Comparison of ENCODE assay signal across 22 mouse cellular contexts in the genomic region with DNA sequence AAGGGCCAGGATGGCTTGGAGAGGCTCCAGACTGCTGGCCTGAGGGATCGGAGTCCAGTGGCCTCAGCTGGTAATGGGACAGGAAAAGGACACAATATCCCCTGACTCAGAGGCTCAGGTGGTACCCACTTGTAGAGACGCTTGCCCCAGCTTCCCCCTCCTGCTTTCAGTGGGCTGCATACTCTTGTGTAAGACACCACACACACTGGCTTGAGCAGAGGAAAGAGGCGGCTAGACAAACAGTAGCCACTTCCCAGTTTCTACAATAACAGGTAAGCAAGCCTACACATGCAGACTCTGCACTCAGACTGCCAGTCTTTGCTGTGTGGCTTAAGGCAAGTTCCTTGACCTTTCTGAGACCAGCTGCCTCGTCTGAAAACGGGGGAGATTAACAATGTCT. TPM values are rescaled to one million over a fixed set of nuclear protein-coding genes. Genes with fewer than 3 reads are reported as not detected.
DNase-seq lines count a peak whose midpoint lies in the region; ATAC-seq lines count a peak whose summit lies in the region.
"Had no signal": no experiment of that assay in that cellular context is flagged by ENCODE, and none has a peak within 500 bp of the region (broad histone marks: within the 10 kb centered on the region; RNA-seq: fewer than 3 reads in every experiment).

No protein-coding gene starts in this region.

- 0 out of 2 replicates have a peak, but pooled peaks have one; percentile 19 for ATAC-seq in frontal cortex, adult (ENCODE audit: low TSS enrichment)
- ATAC-seq in granulocyte monocyte progenitor cell, adult 5-6 weeks (replicated peaks; ENCODE audit: poor library complexity, severe bottlenecking) = peak; percentile 98
- peak; percentile 58 for ATAC-seq in megakaryocyte progenitor cell, adult 5-6 weeks (replicated peaks; ENCODE audit: poor library complexity)
- no peak for ATAC-seq in erythroblast, adult 5-6 weeks (replicated peaks; ENCODE audit: low FRiP score, poor library complexity, severe bottlenecking)
- ATAC-seq: activated CD4-positive, CD25-positive, alpha-beta regulatory T cell, adult 4 months; CD4-positive, CD25-positive, alpha-beta regulatory T cell, adult 4 months; forebrain, embryonic 15.5 days; hindbrain, embryonic 16.5 days; intestine, embryonic 15.5 days had no signal

- no peak for DNase-seq in frontal cortex, postnatal 14 days (ENCODE audit: low spot score in 2 of 2)
- peak; percentile 16 for DNase-seq in 416B (ENCODE audit: low read depth)
- no peak for DNase-seq in cerebellum, adult 11-12 months
- DNase-seq: adrenal gland, adult 8-10 months; adrenal gland, postnatal 25 days; cerebellum, postnatal 10 days; cerebellum, postnatal 36 days; embryo, embryonic 11 days; gastrocnemius, adult 2 months; gastrocnemius, postnatal 14 days; heart, adult 18-20 months; heart, postnatal 10 days; heart, postnatal 36 days had no signal

RNA-seq across cellular contexts. Expression of a gene that starts 14.6 kb away (rescaled TPM):
- total RNA-seq in granulocyte monocyte progenitor cell, adult 5-6 weeks (2014; fragmentation: Nextera tagmentation) = 3.3 TPM in 1 of 2 replicates, not detected in the other
- 1.9 TPM in 1 of 2 replicates, not detected in the other for total RNA-seq in granulocyte monocyte progenitor cell, adult 5-6 weeks (2017)
- 0.07 and 0.76 TPM in 2 replicates for total RNA-seq in megakaryocyte progenitor cell, adult 5-6 weeks (2015)
- 1.1 TPM in 1 of 2 replicates, not detected in the other for total RNA-seq in megakaryocyte progenitor cell, adult 5-6 weeks (2017)
- not detected in 2 replicates for total RNA-seq in erythroblast, adult 5-6 weeks (2015; ENCODE audit: low replicate concordance)
- 0.17 TPM in 1 of 2 replicates, not detected in the other for total RNA-seq in erythroblast, adult 5-6 weeks (2017; ENCODE audit: low replicate concordance)
